Mouse (Mus musculus): ENCODE measurements around the gene Clec2l.
A peak's percentile ranks its signal among the peaks of the same experiment; 100 is the strongest.

Clec2l gene

DNA sequence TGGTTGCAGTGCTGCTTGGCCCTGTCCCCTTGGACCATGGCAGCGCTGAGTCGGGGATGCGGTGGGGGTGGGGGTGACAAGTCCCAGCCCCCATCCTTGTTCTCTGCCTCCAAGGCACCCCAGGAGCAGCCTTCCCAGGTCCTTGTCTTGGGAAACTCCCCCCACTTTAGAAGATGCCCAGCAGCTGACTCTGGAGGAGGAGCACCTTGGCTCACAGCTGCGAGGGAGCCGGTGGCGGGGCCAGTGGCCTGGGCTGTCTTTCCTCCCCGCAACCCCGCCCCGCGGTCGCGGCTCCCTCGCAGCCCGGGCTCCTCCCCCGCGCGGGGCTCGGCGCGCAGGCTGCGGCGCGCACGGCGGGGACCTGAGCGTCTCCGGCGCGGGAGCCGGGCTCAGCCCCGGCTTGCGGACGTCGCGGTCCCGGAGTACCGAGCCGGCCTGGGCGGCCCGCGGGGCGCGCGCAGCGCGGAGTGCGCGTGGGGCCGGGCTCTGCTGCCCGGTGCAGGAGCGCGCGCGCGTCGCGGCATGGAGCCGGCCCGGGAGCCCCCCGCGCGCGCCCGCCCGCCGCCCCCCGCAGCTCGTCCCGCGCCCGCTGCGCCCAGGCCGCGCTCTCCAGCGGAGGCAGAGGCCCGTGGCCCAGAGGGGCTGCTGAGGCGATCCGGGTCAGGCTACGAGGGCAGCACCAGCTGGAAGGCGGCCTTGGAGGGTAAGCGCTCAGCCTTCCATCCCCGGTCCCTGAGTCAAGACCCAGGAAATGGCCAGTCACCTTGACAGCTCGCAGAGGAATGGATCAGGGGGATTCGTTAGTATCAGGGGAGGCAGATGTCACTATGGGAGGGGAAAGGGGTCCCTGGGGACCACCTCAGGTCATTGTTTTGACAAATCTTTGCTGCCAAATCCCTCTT is at the start of gene Clec2l:
TSS of gene Clec2l (plus strand) at position 356 of the 902 bp plus-strand sequence.
- DNase-seq (ENCODE audit: low spot score): peak; percentile 15

GRCm38 (mm10) chr6:38622406-38622805 is 40.5 kb upstream of the Clec2l start:
- no peak for DNase-seq (ENCODE audit: low spot score)

GRCm38 (mm10) chr6:38623457-38623856 is 39.4 kb upstream of the Clec2l start:
- no peak for DNase-seq (ENCODE audit: low spot score)

DNA sequence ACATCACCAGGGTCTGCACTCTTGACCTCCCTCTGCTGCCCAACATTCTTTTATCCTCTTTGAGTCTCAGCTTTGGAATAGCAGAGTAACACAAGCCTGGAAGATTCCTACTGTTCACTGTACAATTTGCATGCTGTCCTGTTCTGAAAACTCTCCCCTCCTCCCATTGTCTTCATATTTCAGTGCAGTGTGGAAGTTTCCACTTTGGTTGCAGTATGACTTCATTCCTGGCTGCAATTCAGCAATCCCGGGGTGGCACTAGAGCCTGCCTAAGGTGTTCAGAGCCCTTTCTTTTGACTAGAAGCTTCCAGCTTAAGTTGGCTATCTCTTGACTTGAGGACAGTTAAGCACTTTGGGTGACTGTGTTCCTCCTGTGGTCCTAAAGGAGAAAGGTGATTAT is 38.4 kb upstream of the Clec2l start:
- no peak for DNase-seq (ENCODE audit: low spot score)

GRCm38 (mm10) chr6:38626086-38626485 is 36.8 kb upstream of the Clec2l start:
- DNase-seq (ENCODE audit: low spot score): no peak

DNA sequence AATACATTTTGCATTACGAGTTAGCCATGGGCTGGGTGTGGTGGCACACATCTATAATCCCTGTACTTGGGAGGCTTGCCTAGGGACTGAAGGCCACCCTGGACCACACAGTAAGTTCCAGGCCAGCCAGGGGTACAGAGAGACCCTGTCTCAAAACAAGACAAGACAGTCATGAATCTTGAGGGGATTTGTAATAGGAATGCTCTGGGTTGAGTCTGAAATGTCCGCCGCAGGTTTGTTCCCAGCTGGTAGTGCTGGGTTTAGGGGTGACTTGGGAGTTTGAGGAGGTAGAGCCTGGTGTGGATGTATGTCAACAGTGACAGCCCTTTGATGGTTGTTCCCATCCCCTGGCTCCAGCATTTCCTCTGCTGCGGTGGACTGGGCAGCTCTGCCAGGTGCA is 35.8 kb upstream of the Clec2l start:
- DNase-seq (ENCODE audit: low spot score): no peak

GRCm38 (mm10) chr6:38627486-38627885 is 35.4 kb upstream of the Clec2l start:
- no peak for DNase-seq (ENCODE audit: low spot score)

GRCm38 (mm10) chr6:38629556-38629955 is 33.3 kb upstream of the Clec2l start:
- no peak for DNase-seq (ENCODE audit: low spot score)

DNA sequence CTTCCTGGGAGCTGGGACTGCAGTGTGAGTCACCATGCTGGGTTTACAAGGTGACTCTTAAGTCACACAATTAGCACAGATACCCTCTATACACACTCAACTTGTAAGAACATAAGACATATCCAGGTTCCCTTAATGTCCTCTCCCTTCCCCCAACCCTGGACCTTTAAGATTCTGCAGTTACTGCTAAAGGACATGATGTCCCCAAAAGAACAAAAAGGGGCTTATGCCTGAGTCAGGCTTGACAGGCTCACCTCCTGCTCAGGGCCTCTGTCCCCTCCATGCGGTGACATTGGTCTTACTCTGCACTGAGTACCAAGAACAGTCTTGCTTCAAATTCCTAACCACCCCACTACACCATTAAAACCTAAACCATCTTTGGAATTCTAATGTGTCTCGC is 30.0 kb upstream of the Clec2l start:
- DNase-seq (ENCODE audit: low spot score): no peak

- DNase-seq (ENCODE audit: low spot score): no peak
These were observed 28.4 kb upstream of the Clec2l start for GRCm38 (mm10) chr6:38634461-38634860.

GRCm38 (mm10) chr6:38635941-38636851 is 26.7 kb upstream of the Clec2l start:
- DNase-seq (ENCODE audit: low spot score): peak; percentile 24

DNA sequence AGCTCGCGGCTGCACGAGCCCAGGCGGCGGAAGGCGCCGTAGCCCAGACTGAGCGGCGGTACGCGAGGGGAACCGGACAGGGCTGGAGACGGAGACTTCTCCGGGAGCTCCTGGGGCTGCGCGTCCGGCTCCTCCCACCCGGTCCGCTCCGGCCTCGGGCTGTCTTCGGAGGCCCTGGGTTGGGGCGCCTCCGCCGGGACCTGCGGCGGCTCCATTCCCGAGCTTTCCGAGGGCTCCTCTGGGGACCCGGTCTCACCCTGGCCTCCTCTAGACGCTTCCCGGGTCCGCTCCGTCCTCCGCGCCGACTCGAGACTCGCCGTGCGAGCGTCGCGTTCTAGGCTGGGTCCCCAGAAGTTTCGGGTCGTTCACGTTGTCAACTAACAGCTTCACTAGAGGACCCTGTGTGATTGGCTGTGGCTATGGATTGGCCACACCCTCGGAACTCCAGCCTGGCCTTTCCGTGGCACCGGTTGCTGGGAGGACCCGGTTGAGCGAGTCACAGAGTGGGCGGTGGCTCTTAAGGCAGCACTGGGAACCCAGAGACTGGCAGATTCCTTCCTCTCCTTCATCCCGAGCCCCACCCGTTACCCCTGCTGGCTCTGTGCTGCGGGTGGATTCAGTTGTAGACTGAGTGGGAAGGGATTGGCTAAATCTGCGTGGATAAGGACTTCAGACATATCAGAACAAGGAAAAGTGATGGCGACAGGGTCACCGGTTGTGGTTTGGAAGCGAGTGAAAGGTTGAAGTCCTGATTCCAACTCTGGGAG is 25.8 kb upstream of the Clec2l start, which contains the start of gene Klrg2:
TSS of gene Klrg2 (minus strand) at position 391 of the 767 bp plus-strand sequence.
- DNase-seq (ENCODE audit: low spot score): peak; percentile 37

DNA sequence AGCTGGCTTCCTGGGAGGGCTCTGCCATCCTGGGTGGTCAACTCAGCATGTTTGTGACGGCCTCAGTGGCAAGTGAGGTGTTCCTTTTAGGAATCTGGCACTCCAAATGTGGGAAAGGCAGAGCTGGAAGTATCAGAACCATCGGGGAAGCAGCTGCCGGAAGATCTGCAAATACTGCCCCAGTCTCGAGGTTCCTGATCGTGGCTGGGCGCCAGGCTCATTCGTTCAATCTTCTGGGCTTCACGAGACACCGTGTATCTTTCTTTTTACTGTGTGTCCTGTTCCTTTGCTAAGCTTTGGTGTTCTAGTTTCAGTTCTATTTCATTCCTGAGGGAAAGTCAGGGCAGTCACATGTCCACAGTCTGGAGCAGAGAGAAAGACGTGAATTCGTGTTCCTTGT is 22.5 kb upstream of the Clec2l start:
- no peak for DNase-seq (ENCODE audit: low spot score)

DNA sequence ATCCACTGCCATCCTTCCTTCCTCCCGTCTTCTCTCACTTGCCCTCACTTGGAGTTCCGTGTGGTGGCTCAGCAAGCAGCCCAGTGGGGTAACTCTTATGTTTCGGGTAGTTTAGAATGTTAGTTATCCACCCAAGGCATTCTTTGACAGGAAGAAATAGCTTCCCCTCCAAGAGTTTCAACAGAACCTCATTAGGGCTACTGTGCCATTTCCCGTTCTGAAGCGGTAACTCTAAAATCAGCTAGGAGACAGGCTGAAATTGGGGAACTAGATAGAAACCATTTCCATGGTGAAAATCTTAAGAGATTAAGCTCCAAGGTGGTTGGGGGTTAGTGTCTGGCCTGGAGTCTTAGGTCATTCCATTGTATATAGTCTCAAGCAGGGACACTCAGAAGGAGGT is 21.6 kb upstream of the Clec2l start:
- DNase-seq (ENCODE audit: low spot score): no peak

- DNase-seq (ENCODE audit: low spot score): no peak
These were observed 21.2 kb upstream of the Clec2l start for GRCm38 (mm10) chr6:38641645-38642044.

DNA sequence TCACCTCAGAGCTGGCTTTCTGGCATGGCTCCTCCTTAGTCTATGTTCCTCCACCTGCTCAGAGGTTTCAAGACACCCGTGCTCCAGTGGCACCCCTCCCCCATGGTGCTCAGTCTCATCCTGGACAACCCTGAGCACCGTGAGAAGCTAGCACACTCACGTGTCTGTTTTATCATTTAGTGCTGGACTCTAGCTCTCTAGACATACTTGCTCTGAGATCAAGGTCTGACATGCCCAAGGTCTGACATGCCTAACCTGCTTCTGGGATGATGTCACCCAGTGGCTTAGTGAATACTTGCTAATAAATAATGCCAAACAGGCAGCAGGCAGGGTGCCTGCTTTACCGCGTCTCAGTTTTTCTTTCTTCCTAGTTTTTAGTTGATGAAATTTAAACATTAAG is 20.3 kb upstream of the Clec2l start:
- no peak for DNase-seq (ENCODE audit: low spot score)

- no peak for DNase-seq (ENCODE audit: low spot score)
These were observed 19.8 kb upstream of the Clec2l start for GRCm38 (mm10) chr6:38643039-38643438.

- no peak for DNase-seq (ENCODE audit: low spot score)
These were observed 13.3 kb upstream of the Clec2l start for GRCm38 (mm10) chr6:38649545-38649944.

- DNase-seq (ENCODE audit: low spot score): peak; percentile 58
These were observed 12.5 kb upstream of the Clec2l start for GRCm38 (mm10) chr6:38650263-38650937.

DNA sequence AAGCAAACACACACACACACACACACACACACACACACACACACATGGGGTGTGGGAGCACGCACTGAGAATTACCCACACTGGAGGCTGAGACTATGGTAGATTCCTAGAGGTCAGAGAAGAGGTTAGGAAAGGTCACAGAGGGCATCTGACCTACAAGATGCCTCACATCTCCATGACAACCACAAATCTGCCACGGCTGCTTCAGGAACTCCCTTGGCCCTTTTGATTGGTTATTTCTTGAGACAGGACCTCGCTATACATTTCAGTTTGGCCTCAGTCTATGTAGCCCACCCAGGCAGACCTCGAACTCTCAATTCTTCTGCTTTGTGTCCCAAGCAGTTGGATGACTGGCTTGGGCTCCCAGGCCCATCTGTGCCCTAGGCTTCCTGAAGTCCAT is 1.2 kb upstream of the Clec2l start:
- no peak for DNase-seq (ENCODE audit: low spot score)

DNA sequence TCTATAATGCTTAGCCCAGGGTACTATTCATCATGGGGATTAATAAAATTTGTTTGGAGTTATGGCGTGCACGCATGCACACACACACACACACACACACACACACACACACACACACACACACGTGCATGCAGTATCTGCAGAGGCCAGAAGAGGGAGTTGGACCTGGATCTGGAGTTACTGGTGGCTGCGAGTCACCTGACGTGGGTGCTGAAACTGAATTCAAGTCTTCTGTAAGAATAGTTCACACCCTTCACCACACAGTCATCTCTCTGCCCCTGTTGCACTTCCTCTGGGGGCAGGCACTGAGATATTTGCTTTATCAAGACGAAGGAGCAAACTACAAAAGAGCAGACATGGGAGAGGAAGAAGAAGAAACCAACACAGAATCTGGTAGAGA is 6.7 kb downstream of the Clec2l start:
- no peak for DNase-seq (ENCODE audit: low spot score)

Data from ovary, postnatal 14 days (tissue).